Mouse (Mus musculus): Measurements from ENCODE around the gene Gphb5.
A peak's percentile ranks its signal among the peaks of the same experiment; 100 is the strongest.
"Not testable (repeated sequence)": the region's sequence is repeated elsewhere in the genome, so short reads cannot be mapped to it uniquely, and the experiment has no call there.

Gene Gphb5

DNA sequence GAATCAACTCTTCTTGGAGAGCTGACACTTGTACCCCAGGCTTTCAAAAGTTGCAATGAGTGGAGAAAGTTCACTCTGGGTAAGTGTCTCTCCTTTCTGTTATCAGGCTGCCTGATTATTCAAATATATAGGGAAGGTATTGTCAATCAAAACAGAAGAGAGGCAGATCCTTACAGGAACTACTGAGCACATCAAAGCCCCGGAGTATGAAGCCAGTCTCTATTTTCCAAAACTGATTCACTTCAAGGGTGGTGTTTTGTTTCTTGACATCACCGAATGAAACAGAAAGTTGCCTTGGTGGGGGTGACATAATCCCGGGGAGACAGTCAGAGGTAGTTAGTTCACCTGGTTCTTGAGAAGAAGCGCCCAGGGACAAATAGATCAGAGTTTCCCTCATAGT lies at the start of gene Gphb5:
Gphb5 (minus strand) TSS at position 101 of the 400 bp plus-strand sequence.
- DNase-seq (ENCODE audit: low spot score in 2 of 2): no peak

DNA sequence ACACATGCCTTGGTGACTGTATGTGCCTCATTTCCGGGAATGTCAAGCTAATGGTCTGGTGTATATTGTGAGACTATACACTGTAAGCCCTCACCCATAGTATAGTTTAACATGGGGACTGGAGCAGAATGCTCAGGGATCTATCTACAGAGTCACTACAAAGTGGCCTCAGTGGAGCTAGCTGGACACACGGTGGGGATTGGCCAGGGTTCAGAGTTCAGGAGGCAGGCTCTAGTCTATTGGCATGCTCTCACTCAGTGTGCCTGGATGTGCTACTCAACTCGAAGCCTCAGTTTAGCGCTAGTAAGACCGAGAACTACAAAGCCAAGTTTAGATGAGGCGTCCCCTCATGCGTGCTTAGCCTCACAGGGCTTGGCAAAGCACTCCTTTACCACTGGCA lies 49.6 kb upstream of the Gphb5 start:
- DNase-seq (ENCODE audit: low spot score in 2 of 2): no peak

DNA sequence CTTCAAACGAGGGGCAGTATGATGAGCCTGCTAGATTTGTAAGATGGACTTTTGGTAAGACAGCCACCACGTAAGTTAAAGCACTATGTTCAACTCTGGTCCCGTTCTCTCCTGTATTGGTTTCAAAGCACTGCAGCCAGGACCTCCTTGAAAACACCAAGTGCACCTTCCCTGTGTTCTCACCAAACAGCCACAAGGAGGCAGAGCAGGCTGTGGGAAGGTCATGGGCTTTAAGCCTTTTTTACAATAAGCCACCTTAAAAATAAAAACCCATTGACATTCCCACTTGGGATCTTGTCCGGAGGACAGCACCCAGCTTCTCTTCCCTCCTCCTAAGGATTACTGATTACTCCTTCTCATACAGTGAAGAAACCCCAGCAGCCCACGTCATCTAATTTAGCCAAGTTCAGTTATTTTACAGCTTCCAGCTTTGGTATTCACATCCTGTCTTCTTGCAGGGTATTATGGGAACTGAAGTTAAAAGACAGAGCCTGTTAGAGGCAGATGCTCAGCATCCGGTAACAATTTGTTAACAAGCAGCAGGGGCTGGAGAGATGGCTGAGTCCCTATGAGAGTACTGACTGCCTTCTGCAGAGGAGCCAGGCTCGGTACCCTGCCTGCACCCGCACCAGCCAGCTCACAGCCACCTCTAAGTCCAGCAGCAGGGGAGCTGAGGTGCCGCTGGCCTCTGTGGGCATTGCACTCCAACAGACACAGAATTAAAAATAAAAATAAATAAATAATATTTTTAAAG lies 47.6 kb upstream of the Gphb5 start:
- DNase-seq (ENCODE audit: low spot score in 2 of 2): no peak

- no peak for DNase-seq (ENCODE audit: low spot score in 2 of 2)
Observed at GRCm38 (mm10) chr12:75460561-75460960, 44.0 kb upstream of the Gphb5 start.

- DNase-seq (ENCODE audit: low spot score in 2 of 2): no peak
Observed at GRCm38 (mm10) chr12:75459656-75460055, 43.1 kb upstream of the Gphb5 start.

DNA sequence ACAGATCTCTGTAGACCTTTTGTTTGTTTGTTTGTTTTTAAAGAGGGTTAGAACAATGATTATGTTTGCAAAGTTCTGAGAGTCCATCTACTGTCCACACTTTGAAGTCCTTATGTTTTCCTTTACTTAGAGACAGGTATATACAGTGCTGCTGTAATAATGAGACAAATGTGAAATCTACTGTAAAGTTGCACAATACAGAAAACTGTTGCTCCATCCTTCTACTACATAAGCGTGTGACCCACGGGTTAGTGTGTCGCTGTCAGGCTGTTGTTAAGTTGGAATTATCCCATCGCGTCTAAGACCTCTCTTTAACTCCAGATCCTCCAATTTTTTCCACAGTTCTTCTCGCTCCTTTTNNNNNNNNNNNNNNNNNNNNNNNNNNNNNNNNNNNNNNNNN lies 36.9 kb upstream of the Gphb5 start:
- DNase-seq (ENCODE audit: low spot score in 2 of 2): no peak

DNA sequence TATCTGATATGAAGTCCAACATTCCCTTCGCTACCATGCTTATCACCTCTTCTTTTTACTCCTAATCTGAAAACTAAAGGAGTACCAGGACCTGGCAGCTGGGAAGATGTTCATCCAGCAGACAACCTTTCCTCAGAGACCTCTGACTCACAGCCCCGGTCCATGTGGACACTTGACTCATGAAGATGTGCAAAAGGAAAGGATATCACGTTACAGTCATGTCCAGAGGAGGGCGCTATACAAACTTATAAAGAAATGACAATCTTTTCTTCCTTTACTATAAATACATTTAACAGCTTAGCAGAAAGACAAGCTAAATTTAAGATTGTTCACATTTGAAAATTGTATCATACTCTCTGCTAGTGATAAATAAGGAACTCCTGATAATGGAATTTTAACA lies 36.4 kb upstream of the Gphb5 start:
- no peak for DNase-seq (ENCODE audit: low spot score in 2 of 2)

DNA sequence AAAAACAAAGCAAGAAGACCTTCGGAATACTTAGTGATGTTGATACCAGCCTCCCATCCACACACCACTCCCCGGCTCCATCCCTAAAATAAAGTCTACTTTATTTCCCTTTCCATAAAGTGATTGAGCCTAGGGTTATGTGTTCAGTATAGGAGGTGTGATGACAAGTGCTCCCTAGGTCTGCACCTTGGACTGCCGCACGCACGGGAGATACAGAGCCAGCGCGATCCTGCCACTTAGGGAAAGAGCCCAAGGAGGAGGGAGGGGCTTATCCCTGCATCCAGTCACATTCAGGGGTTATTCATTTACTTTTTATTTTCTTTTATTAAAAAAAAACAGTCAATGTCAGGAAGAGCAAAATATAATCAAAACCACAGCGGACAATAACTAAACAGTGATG lies 34.0 kb upstream of the Gphb5 start:
- no peak for DNase-seq (ENCODE audit: low spot score in 2 of 2)

GRCm38 (mm10) chr12:75450011-75450410 lies 33.4 kb upstream of the Gphb5 start:
- peak; percentile 18 to 28 for DNase-seq (ENCODE audit: low spot score in 2 of 2)

- peak; percentile 40 to 48 for DNase-seq (ENCODE audit: low spot score in 2 of 2)
Observed at GRCm38 (mm10) chr12:75449475-75449966, 32.9 kb upstream of the Gphb5 start.

DNA sequence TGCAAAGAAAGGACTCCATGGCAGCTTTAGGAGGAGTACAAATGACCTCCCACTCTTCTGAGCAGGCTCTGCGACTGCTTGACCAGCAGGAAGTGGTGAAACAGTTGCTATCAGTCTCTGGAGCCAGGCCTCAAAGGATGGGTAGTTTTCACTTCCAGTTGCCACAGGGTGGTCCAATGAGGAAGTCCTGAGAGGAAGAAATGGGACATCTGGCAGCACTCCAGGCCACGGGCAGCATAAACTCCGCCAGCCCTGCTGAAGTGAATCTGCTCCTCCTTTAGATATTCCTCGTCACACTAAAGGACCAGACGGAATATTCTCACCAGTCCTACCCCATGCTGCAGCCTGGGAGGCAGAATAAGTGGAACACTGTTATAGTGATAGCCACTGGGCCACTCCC lies 32.3 kb upstream of the Gphb5 start:
- DNase-seq (ENCODE audit: low spot score in 2 of 2): peak in 1 of 2 experiments; percentile 17

GRCm38 (mm10) chr12:75446245-75446644 lies 29.7 kb upstream of the Gphb5 start:
- DNase-seq (ENCODE audit: low spot score in 2 of 2): no peak

GRCm38 (mm10) chr12:75432400-75432799 lies 15.8 kb upstream of the Gphb5 start:
- DNase-seq (ENCODE audit: low spot score in 2 of 2): not testable (repeated sequence)

DNA sequence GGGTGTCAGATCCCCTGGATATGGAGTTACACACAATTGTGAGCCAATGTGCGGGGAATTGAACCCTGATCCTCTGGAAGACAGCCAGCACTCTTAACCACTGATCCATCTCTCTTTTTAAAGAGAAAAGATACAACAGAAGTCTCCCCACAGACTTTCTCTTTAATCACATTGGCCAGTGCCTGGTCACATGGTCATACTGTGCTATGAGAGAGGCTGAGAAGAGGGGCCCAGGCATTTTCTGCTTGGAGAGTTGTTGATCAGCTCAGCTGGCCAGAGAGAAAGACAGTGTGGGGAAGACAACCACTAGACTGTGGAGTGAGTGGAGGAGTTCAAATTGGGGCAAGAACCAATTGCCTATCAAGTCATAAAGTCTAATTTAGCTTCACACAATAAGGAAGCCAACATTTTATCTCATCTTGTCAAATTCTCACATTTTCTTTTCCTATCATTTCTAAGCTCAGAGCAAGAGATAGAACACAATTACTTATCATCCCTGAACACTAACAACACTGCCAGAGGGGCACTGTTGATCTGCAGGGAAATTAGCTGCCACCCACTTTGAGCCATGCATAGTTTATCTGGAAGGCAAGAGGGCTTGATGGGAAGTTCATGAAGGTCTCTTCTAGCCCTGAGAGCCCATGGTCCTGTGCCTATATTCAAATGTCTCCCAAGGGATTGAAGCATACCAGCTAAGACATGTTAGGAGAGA lies 13.3 kb upstream of the Gphb5 start:
- no peak for DNase-seq (ENCODE audit: low spot score in 2 of 2)

DNA sequence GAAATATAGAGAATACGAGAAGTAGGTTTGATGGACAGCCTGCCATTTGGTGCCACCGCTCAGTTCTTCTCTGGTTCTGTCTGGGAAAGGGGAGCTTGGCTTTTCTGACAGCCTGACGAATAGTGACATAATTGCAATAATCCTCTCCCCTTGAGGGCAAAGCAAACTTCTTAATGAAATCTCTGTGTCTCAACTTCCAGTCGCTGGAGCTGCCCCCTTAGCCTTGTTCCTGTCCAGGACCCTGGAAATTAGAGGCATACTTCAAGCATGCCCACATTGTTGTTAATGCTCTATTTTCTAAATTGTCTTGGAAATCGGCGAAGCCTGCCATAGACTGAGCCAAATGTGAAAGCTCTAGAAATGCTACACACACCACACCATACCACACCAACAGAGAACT lies 12.1 kb upstream of the Gphb5 start:
- DNase-seq (ENCODE audit: low spot score in 2 of 2): no peak

- DNase-seq (ENCODE audit: low spot score in 2 of 2): no peak
Observed at GRCm38 (mm10) chr12:75425882-75426281, 9.3 kb upstream of the Gphb5 start.

DNA sequence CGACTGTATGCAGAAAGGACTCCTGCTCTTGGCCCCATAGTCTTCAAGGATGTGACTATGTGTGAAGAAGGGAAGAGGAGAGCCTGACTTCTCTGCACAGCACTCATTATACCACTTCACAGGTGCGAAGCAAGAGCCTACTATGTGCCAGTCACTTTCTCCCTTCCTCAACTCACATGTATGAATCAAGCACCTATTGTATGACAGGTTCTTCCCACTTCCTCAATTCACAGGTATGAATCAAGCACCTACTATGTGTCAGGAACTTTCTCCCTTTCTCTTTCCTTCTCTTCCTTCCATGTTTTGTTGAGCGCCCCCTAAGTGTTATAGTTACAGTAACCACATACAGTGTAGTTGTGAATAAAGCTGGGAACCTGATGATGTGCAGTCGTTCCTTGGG lies 8.2 kb upstream of the Gphb5 start:
- DNase-seq (ENCODE audit: low spot score in 2 of 2): no peak

GRCm38 (mm10) chr12:75424359-75424758 lies 7.8 kb upstream of the Gphb5 start:
- no peak for DNase-seq (ENCODE audit: low spot score in 2 of 2)

- DNase-seq (ENCODE audit: low spot score in 2 of 2): no peak
Observed at GRCm38 (mm10) chr12:75414991-75415390, 1.6 kb downstream of the Gphb5 start.

- no peak for DNase-seq (ENCODE audit: low spot score in 2 of 2)
Observed at GRCm38 (mm10) chr12:75412964-75413363, 3.6 kb downstream of the Gphb5 start.

DNA sequence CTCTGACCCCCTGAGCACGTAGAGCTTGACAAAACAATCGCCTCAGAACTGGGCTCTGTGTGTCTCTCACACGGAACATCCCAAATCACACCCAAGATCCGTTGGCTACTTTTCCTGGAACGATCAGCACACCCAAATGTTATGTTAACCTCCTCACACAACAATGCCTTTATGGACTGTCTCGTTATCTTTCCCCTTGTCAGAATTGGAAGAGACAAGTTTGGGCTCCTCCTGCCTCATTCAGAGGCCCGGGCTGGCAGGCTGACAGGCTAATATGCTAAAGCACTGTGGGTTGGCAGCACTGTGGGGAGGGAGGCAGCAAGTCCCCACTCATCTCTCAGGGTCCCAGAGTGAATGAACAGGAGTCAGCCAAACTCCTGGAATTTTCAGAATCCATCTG lies 19.5 kb downstream of the Gphb5 start:
- no peak for DNase-seq (ENCODE audit: low spot score in 2 of 2)

DNA sequence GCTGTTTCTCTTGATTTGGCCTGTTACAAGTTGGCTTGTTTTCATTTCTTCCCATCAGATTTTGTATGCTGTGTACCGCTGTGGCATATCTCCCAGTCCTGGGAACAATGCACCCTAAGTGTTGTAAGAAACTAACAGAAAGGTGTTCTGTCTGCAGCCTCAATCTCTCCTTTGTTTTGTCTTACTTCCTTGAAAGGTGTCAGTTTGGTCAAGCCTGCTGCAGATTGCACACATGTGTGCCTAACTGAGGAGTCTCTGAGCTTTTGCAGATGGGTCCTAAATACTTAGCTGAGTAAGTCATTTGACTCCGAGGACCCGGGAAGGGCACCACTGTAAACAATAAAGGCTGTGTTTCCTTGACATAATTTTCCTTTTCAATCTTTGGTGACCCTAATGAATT lies 20.0 kb downstream of the Gphb5 start:
- no peak for DNase-seq (ENCODE audit: low spot score in 2 of 2)
